In the genomic region with DNA sequence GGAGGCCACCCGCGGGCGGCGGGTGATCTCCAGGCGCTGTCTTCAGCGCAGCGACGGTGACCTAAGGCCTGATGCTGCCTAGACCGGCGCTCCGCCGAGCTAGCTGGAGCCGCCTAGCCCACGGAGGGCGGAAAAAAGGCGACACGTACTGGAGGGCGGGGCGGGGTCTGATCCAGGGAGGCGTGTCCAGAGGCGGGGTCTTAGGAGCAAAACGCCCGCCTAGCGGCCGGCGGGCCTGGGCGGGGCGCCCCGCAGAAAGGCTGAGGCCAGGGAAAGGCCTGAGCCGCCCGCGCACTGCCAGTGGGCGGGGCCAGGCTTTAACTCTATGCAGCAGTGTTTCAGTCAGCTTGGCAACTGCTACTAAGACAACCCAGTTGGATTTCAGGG, we compare ENCODE assay signal across 8 mouse cellular contexts. TPM values are rescaled to one million over a fixed set of nuclear protein-coding genes. Genes with fewer than 3 reads are reported as not detected.
DNase-seq lines count a peak whose midpoint lies in the region; ATAC-seq lines count a peak whose summit lies in the region.

A gene (minus strand): TSS at position 140 of the 387 bp plus-strand sequence.

- intact Hi-C loops in left cerebral cortex, postnatal 4 days (cut with DNase I): loop anchor here (1.0 kb wide), 1 partner anchor 515 kb away; no protein-coding TSS in a partner anchor

- peak; percentile 72 to 87 for DNase-seq in adrenal gland, postnatal 4 days (ENCODE audit: low spot score in 2 of 2)
- peak; percentile 99 for DNase-seq in heart, adult 11 months
- DNase-seq in kidney, adult 11 months: peak; percentile 90
- peak; percentile 96 for DNase-seq in left cerebral cortex, postnatal 4 days
- peak; percentile 99 for DNase-seq in midbrain, embryonic 11.5 days (ENCODE audit: low spot score, missing footprints)
- peak; percentile 87 for DNase-seq in right cerebral cortex, postnatal 4 days
- peak; percentile 92 for DNase-seq in yolk sac, embryonic 10.5 days (ENCODE audit: low spot score)

- peaks cover 15% of the 10 kb centered on the region; the same call in 1 of the 2 replicates for H3K4me1 ChIP-seq in embryonic facial prominence, embryonic 13.5 days
- H3K4me1 ChIP-seq in midbrain, embryonic 11.5 days (ENCODE audit: control insufficient read depth, insufficient read depth, low read length): no peaks in the 10 kb centered on the region

- H3K4me2 ChIP-seq in embryonic facial prominence, embryonic 13.5 days: peak within 1 kb of the TSS; percentile 66
- peak within 1 kb of the TSS; percentile 71 for H3K4me2 ChIP-seq in midbrain, embryonic 11.5 days

- peak within 1 kb of the TSS; percentile 92 for H3K9ac ChIP-seq in embryonic facial prominence, embryonic 13.5 days
- H3K9ac ChIP-seq in midbrain, embryonic 11.5 days (ENCODE audit: low read length): peak within 1 kb of the TSS; percentile 87

- no peaks in the 10 kb centered on the region for H3K27me3 ChIP-seq in embryonic facial prominence, embryonic 13.5 days
- H3K27me3 ChIP-seq in midbrain, embryonic 11.5 days (ENCODE audit: control insufficient read depth, insufficient read depth, low read length): no peaks in the 10 kb centered on the region

- no peaks in the 10 kb centered on the region for H3K9me3 ChIP-seq in embryonic facial prominence, embryonic 13.5 days
- no peaks in the 10 kb centered on the region for H3K9me3 ChIP-seq in midbrain, embryonic 11.5 days (ENCODE audit: control insufficient read depth, low read length)

- peak within 1 kb of the TSS; percentile 98 for H3K27ac ChIP-seq in embryonic facial prominence, embryonic 13.5 days
- peak within 1 kb of the TSS; percentile 71 for H3K27ac ChIP-seq in midbrain, embryonic 11.5 days (ENCODE audit: low read depth, low read length)

- under 1% methylated on average over 33 of the region's 33 CpGs for WGBS in embryonic facial prominence, embryonic 13.5 days
- under 1% methylated on average over 33 of the region's 33 CpGs for WGBS in midbrain, embryonic 11.5 days

- peak; percentile 97 for ATAC-seq in embryonic facial prominence, embryonic 13.5 days (ENCODE audit: insufficient number of reproducible peaks, insufficient read depth, low FRiP score, low TSS enrichment, low read depth)
- ATAC-seq in midbrain, embryonic 11.5 days (ENCODE audit: low FRiP score): peak; percentile 99

- peak within 1 kb of the TSS; percentile 85 for H3K4me3 ChIP-seq in embryonic facial prominence, embryonic 13.5 days
- H3K4me3 ChIP-seq in midbrain, embryonic 11.5 days (ENCODE audit: low read depth, low read length): peak within 1 kb of the TSS; percentile 76

- H3K36me3 ChIP-seq in embryonic facial prominence, embryonic 13.5 days: 0 out of 2 replicates have a peak, but pooled peaks cover 5% of the 10 kb centered on the region
- H3K36me3 ChIP-seq in midbrain, embryonic 11.5 days (ENCODE audit: control insufficient read depth, insufficient read depth, low read length): no peaks in the 10 kb centered on the region

RNA-seq across cellular contexts. Expression of the gene that starts here (rescaled TPM):
- total RNA-seq in adrenal gland, postnatal 4 days (2021): 10 to 100 TPM; 12.6 to 14.6 TPM
- 16.5 and 19.9 TPM in 2 replicates for polyA plus RNA-seq in embryonic facial prominence, embryonic 13.5 days (2015; fragmentation: Nextera tagmentation; extraction: Ambion mirVana)
- total RNA-seq in left cerebral cortex, postnatal 4 days (2021): 10 to 100 TPM; 23.9 to 26.5 TPM
- polyA plus RNA-seq in midbrain, embryonic 11.5 days (2014; fragmentation: Nextera tagmentation; extraction: Ambion mirVana): 11.5 and 11.8 TPM in 2 replicates

Comparison
In these comparisons a context has a peak if more than half of its experiments do, and no peak if none do; other contexts are left out.
1. Peak in every context shown above with its lines: DNase-seq, ATAC-seq, H3K4me3 ChIP-seq and H3K27ac ChIP-seq.